Mouse (Mus musculus) left cerebral cortex, adult 18-20 months (tissue): ENCODE results near the gene Wdr24. TPM values are rescaled to one million over a fixed set of nuclear protein-coding genes. Genes with fewer than 3 reads are reported as not detected.
"Not testable (repeated sequence)": the region's sequence is repeated elsewhere in the genome, so short reads cannot be mapped to it uniquely, and the experiment has no call there.

Experiments used
- DNase-seq, 2 experiments: peaks; one replicate each; pipeline ENCODE4 v3.0.0; 2021 to 2022; ENCODE audit warnings: low spot score in 2 of 2, mixed read lengths in 1 of 2
- total RNA-seq, 2 experiments: library from RNA; stranded (reverse); gene quantifications; 2 replicates each; pipeline ENCODE4 v1.2.3; 2021

Wdr24 gene
- total RNA-seq, 2 experiments from 2014 or later = 22.5 to 25.1 TPM

DNA sequence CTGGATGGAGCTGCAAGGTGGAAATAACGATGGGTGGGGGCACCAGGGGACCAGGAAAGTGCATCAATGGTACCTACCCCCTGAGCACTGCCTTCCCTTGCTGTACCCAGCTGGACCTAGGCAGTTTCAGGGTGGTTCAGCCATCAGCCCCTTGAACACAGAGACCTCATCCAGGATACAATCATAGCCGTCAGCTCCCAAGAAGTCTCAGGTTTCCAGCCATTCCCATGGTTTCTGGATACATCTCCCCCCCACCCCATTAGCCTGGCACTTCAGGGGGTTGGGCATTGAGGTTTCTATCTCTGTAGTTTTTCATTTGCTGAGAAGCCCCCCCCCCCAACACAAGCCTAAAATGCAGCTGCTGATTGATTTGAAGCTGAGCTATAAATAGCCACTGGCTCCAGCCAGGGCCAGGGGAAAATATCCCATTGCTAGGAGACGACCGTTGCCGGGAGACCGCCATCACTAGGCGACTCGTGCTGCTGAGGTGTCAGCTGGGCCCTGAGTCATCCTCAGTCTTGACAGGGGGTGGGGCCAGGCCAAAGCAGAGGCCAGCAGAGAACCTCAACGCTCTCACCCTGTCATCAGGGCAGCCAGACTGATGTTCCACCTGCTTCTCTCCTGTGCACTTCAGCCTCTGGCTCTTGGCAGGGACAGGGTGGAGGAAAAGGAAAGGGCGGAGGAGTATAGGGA lies 20.5 kb upstream of the Wdr24 start:
- DNase-seq = peak; percentile 73 to 83

DNA sequence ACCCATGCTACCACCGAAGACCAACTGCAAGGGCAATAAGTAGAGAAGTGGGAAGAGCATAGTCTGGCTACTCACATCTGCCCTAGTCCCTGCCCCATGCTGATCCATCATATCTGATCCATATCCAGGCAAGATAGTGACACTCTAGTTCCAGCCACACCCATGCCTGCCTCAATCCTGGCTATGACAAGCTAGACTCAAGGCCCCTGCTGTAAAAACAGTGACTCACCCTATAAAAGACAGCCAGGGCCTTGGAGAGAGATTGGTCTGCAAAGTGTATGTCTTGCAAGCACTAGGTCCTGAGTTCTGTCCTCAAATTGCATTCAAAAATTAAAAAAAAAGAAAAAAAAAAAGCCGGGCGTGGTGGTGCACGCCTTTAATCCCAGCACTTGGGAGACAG lies 16.9 kb upstream of the Wdr24 start:
- DNase-seq = no peak

DNA sequence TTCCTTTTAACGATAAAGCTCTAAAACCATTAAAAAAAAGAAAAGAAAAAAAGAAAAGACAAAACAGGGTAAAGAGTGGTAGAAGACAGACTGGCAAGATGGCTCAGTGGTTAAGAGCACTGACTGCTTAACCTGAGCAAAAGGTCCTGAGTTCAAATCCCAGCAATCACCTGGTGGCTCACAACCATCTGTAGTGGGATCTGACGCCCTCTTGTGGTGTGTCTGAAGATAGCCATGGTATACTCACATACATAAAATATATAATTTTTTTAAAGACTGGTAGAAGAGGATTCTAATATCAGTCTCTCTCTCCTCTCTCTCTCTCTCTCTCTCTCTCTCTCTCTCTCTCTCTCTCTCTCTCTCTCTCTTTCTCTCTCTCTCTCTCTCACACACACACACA lies 16.0 kb upstream of the Wdr24 start:
- DNase-seq = not testable (repeated sequence)

DNA sequence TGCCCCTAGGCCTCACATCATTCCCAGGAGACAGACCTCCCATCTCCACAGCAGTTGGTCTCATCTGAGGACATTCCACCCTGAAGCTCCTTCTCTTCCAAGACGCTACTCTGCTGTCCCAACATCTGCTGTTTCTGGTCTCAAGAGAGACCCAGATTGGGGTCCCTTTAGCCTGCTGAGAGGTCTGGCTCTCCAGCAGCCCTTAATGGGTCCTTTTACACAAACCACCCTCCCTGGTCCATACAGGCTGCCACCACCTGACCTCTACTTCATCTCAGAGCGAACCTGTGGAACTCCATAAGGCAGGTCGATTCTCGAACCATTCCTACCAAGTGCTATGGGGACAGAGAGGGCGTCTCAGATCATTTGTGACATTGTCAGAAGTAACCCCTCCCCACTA lies 15.4 kb upstream of the Wdr24 start:
- DNase-seq = no peak

DNA sequence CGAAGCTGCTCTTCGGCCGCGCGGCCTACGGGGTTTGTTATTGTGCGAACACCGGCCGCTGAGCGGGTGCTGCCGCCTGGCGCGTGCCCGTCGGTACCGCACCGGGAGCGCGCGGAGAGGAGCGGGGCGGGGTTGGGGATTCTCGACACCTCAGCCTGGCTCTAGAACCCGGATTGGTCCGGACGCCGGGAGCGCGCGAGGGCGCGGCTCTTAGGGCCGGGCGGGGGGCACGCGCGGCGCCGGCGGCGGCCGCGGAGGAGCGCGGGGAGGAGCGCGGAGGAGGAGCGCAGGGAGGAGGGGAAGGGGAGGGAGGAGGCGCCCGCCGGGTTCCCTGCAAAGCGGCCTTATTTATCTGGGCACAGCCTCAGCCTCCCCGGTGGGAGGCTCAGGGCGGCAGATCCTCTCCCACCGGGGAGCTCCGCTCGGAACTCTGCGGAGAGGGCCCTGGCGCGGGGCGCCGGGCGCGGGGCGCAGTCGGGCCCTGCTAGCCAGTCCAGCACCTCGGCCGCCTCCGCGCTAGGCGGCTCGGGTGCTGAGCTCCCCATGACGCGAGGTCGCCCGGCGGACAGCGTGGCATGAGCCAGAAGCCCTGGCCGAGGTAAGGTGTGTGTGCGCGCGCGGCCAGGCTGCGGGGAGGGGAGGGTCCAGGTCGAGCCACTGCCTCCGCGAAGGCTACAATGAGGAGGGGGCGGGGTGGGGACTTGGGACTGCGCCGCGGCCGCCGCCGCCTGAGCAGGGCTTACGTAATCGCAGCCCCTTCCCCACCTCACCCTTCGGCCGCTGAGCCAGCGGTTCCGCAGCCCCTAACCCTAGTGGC lies 14.4 kb upstream of the Wdr24 start, which contains the start of gene Fbxl16:
Gene Fbxl16 (plus strand): TSS at position 297 of the 817 bp plus-strand sequence.
- peak; percentile 86 to 95 for DNase-seq

DNA sequence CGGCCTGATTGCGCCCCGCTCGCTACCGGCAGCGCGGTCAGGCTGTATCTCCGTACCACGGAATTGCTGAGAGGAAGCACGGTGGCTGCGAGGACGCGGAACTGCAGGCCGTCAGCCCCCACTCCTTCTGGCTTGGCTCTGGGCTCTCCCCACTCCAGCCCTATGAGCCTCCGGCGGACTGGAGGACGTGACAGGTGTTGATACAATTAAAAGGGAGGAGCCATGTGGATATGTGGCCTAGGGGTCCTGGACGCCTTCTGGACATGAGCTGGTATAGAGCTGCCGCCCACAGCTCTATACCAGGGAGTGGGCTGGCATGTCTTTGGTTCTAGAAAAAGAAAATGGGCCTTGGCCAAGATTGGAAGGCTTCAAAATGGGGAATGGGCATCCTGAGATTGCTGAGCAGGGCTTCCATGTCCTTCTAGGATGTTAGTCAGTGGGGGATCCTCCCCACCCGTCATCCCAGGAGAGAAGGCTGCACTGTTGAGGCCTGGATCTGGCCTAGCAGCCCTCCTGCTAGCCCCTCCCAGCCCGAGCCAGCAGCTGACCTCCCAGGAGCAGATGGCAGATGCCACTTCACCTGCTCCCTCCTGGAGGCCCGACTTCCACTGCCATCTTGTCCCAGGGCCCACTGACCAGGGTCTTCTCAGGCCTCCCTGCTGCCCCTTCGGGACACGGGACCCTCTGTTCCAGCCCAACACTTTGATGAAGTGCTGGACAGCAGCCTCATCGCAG lies 13.7 kb upstream of the Wdr24 start:
- peak in 1 of 2 experiments; percentile 40 for DNase-seq

DNA sequence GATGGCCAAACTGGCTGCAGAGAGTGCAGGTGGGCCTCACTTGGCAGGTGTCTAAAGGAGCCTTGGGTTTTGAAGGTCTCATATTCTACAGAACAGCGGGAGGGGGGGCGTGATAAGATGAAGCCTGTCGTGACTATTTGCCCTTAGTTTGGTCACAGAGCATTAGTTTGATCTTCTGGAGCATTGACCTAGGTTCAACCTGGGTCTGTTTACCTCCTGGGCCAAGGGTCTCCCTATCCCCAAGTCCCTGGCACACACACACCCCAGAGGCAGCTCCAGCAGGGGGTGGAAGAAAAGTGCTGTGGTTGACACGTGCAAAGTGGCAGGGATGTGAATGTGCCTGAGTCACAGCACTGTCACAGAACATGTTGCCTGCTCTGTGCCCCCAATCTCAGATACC lies 12.5 kb upstream of the Wdr24 start:
- no peak for DNase-seq

DNA sequence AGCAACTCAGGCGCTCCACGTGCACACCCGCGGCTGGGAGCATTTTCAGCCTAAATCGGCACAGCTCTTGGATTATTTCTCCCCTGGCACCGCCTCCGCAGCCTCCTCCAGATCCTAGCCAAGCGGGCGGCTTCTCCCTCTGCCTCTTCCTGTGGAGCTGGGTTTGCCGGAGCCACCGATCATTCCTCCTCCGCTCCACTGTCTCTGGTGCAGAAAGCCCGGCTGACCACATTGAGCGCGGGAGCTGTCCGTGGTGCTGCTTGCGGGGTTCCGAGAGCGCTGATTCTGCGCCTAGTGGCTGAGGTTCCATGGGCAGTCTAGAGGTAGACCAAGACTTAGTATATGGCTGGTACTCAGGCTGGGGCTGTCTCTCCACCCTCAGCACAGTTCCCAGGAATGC lies 10.0 kb upstream of the Wdr24 start:
- DNase-seq = peak; percentile 87 to 93

DNA sequence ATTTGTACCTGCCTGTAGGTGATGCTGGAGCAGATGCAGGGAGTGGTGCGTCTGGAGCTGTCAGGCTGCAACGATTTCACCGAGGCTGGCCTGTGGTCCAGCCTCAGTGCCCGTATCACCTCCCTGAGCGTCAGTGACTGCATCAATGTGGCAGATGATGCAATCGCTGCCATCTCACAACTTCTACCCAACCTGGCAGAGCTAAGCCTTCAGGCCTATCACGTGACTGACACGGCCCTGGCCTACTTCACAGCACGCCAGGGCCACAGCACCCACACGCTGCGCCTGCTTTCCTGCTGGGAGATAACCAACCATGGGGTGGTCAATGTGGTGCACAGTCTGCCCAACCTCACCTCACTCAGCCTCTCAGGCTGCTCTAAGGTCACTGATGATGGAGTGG lies 5.8 kb upstream of the Wdr24 start:
- no peak for DNase-seq

DNA sequence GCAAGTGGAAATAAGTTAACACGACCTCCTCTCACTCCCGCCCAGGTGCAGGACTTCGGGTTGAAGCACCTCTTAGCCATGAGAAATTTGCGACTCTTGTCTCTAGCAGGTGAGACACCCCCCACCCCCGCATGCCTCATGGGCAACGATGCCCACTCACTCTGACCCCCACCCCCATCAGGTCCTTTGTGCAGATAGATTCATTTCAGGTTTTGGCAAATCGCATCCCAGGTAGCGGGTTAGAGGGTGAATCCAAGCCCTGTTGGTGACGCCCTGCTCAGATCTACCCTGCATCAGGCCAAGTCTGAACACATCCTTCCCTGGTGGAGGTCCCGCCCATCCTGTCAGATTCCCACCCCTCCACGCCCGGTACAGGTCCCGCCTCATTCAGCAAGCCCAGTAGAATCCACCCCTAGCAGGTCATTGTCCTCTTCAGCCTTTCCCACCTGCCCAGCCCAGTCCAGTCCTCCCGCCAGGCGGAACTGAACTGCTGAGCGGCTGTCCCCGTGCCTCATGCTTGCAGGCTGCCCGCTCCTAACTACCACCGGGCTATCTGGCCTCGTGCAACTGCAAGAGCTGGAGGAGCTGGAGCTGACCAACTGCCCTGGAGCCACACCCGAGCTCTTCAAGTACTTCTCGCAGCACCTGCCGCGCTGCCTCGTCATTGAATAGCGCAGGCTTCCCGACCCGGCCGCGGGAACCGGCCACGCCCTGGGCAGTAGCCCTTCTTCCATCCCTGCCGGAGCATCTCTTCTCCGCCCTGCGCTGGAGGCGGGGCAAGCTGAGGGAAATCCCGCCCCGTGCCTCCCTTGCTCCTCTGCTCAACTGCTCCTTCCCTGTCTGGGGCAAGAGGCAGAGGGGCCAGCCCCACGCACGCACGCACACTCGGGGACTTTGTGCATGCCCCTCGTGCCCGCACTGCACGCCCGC lies 4.3 kb upstream of the Wdr24 start:
- DNase-seq = no peak

DNA sequence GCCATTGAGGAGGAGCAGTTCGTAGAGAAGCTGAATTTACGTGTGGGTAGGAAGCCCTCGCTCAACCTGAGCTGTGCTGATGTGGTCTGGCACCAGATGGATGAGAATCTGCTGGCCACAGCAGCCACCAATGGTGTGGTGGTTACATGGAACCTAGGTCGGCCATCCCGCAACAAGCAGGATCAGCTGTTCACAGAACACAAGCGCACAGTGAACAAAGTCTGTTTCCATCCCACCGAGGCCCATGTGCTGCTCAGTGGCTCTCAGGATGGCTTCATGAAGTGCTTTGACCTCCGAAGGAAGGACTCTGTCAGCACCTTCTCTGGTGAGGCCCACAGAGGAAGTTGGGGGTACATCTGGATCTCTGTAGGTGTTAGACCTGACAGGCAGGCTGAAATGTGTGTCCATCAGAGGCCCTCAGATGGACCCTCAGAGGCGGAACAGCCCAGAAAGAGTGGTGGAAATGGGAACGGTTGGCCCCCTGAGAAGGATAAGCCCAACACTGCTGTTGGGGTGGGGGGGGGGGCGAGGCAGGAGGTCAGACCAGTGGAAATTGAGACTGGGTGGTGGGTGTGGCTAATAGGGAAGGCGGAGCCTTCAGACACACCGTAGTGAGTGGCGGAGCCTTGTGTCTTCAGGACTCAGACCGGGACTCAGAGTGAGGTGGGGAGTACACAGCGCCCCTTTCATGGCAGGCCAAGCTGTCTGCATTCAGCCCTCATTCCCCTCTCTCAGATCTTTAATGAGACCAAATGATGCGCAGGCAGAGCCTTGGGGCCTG lies 1.1 kb downstream of the Wdr24 start:
- no peak for DNase-seq

DNA sequence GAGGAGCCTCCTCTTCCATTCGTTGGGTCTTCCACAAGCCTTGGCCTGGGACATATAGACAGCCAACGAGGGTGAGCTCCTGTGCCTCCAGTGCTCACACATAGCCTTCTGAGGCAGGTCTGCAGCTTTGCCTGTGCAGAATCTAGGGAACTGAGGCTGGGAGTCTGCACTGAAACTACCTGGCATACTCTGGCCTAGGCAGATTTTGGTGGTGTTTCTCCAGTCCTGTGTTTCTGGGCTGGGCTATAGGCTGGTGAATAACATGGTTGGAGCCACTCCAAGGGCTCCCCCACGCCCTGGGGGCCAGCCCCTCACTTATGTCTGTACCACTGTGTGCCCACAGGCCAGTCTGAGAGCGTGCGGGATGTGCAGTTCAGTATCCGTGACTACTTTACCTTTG lies 1.9 kb downstream of the Wdr24 start:
- no peak for DNase-seq

DNA sequence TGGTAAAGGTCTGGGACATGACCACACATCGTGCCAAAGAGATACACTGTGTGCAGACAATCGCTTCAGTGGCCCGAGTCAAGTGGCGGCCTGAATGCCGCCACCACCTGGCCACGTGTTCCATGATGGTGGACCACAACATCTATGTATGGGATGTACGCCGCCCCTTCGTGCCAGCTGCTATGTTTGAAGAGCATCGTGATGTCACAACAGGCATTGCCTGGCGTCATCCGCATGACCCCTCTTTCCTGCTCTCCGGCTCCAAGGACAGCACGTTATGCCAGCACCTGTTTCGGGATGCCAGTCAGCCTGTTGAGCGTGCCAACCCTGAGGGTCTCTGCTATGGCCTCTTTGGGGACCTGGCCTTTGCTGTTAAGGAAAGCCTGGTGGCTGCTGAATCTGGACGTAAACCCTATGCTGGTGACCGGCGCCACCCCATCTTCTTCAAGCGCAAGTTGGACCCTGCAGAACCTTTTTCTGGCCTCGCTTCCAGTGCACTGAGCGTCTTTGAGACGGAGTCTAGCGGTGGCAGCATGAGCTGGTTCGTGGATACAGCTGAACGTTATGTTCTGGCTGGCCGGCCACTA lies 2.6 kb downstream of the Wdr24 start:
- DNase-seq = no peak

DNA sequence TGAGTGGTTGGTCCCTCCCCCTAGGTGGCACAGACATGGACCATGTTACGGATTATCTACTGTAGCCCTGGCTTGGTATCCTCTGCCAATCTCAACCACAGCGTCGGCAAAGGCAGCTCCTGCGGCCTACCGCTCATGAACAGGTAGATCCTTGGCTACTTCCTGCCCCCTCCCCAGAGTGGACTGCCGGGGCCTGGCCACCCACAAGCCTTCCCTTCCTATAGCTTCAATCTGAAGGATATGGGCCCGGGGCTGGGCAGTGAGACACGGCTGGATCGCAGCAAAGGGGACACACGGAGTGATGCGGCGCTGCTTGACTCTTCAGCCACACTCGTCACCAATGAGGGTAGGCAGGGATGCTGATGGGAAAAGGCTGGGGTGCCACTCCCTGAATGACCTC lies 3.6 kb downstream of the Wdr24 start:
- DNase-seq = no peak

DNA sequence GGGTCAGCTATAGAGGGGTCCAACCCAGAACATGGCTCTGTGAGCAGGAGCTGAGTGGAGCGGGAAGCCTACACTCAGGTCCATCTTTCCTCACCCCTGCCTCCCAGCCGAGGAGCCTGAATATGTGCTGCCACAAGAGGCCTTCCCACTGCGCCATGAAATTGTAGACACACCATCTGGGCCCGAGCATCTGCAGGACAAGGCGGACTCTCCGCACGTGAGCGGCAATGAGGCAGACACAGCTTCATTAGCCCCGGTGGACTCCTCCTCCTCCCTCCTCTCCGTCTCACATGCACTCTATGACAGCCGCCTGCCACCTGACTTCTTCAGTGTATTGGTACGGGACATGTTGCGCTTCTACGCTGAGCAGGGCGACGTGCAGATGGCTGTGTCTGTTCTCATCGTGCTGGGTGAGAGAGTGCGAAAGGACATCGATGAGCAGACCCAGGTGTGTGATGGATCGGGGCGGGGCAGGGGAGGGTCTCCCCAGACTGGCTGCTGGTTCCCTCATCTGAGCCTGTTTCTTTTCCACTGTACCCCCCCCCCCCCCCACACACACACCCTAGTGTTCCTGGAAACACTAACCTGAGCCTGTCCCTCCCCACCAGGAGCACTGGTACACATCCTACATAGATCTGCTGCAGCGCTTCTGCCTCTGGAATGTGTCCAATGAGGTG lies 4.3 kb downstream of the Wdr24 start:
- no peak for DNase-seq

DNA sequence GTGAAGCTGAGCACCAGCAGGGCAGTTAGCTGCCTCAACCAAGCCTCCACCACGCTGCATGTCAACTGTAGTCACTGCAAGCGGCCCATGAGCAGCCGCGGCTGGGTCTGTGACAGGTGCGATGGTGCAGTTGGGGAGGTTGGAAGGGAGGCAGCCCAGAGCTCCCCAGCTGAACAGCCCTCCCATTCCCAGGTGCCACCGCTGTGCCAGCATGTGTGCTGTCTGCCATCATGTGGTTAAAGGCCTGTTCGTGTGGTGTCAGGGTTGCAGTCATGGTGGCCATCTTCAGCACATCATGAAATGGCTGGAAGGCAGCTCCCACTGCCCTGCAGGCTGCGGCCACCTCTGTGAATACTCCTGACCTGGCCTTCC lies 4.8 kb downstream of the Wdr24 start:
- DNase-seq = no peak

DNA sequence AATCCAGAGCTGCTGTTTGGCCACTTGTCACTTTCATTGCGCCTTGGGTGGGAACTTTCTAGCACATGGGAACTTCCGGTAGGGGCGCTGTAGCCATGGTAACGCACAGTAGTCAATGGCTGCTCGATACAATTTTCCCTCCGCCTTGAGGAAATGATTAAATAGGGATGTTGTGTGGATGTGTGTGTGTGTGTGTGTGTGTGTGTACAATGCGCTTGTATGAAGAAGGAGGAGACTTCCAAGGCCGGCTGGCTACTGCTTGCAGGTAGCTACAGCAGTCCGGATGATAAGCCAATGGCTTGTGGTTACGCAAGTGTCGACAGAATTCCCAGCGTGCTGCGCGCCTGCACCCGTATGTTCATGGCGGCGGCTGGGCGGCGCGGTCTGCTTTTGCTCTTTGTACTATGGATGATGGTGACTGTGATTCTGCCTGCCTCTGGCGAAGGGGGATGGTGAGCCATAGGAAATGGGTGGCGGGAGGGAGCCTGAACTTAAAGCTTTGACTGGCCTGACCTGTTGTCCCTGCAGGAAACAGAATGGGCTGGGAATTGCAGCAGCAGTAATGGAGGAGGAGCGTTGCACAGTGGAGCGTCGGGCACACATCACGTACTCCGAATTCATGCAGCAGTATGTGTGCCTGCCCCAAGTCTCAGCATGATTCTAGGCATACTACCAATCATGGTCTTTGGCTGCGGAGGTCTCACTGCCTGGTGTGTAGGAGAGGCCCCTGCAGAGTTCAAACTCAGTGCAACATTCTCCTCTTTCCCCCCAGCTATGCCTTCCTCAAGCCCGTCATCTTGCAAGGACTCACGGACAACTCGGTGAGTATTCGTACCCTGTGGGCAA lies 5.5 kb downstream of the Wdr24 start, which contains the start of gene Jmjd8:
Gene Jmjd8 (plus strand): TSS at position 156 of the 846 bp plus-strand sequence.
- DNase-seq = peak; percentile 80 to 88

DNA sequence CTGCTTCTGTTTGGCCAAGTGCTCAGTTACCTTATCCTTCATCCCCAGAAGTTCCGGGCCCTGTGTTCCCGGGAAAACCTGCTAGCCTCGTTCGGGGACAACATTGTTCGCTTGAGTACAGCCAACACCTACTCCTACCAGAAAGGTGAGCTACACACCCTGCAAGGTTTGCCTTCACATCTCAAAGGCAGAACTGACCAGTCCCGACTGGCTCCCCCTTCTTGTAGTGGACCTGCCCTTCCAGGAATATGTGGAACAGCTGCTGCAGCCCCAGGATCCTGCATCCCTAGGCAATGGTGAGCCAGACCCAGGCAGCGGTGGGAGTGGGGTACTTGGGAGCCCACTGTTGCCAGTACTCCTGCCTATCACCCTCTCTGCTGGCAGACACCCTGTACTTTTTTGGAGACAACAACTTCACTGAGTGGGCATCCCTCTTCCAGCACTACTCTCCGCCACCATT lies 6.2 kb downstream of the Wdr24 start:
- no peak for DNase-seq
